Mouse (Mus musculus) heart, embryonic 16.5 days (tissue): ENCODE data around the gene Tnpo2. TPM values are rescaled to one million over a fixed set of nuclear protein-coding genes. Genes with fewer than 3 reads are reported as not detected.
A peak's percentile ranks its signal among the peaks of the same experiment; 100 is the strongest.

Experiments used
- ATAC-seq: fragments of 200-750 bp; cut with Nextera tagmentation; replicated peaks from 2 replicates; pipeline ENCODE4 v1.8.0; 2017; ENCODE audit warnings: moderate number of reproducible peaks; ENCODE audit not compliant: insufficient read depth, low FRiP score; ENCODE audit errors: extremely low read depth
- H3K27ac ChIP-seq: fragments of 300-500 bp; sonication (generic); 2 replicates; pipeline ENCODE4 v1.5.1; 2014; ENCODE audit warnings: mild to moderate bottlenecking, low read length, control low read depth, moderate library complexity
- H3K27me3 ChIP-seq: fragments of 300-500 bp; sonication (generic); 2 replicates; pipeline ENCODE4 v1.6.1; 2014; ENCODE audit warnings: low read length, mixed read lengths; ENCODE audit not compliant: control insufficient read depth, insufficient read depth
- H3K36me3 ChIP-seq: fragments of 300-500 bp; sonication (generic); 2 replicates; pipeline ENCODE4 v1.6.1; 2014; ENCODE audit not compliant: control insufficient read depth, insufficient read depth
- H3K4me1 ChIP-seq: fragments of 300-500 bp; sonication (generic); 2 replicates; pipeline ENCODE4 v1.6.1; 2014; ENCODE audit warnings: low read length, mixed read lengths; ENCODE audit not compliant: control insufficient read depth, insufficient read depth
- H3K4me2 ChIP-seq: fragments of 300-500 bp; sonication (generic); 2 replicates; pipeline ENCODE4 v1.6.1; 2014; ENCODE audit warnings: low read depth, mild to moderate bottlenecking, control low read depth, low read length
- H3K4me3 ChIP-seq: fragments of 300-500 bp; sonication (generic); 2 replicates; pipeline ENCODE4 v1.5.1; 2014; ENCODE audit warnings: mild to moderate bottlenecking, control low read depth, low read length
- H3K9ac ChIP-seq: fragments of 300-500 bp; sonication (generic); 2 replicates; pipeline ENCODE4 v1.6.1; 2014; ENCODE audit warnings: low read length, control low read depth
- H3K9me3 ChIP-seq: fragments of 300-500 bp; sonication (generic); replicated peaks from 2 replicates; pipeline ENCODE4 v1.6.1; 2016; ENCODE audit warnings: low read length; ENCODE audit not compliant: control insufficient read depth
- WGBS: fragments of 180-500 bp; shearing (Covaris S2); extraction: QIAGEN DNeasy Blood & Tissue Kit; methylation state at CpG from one replicate; pipeline ENCODE4 v1.1.7; 2014; 5-methylcytosine and 5-hydroxymethylcytosine counted together
- microRNA-seq: library from miRNA; unstranded; fragments of <30 nt; microRNA quantifications from one replicate; pipeline ENCODE4, GENCODE M21; 2017
- polyA plus RNA-seq: library from polyadenylated mRNA; unstranded; fragments of >200 nt; fragmentation: Nextera tagmentation; extraction: Ambion mirVana; gene quantifications from 2 replicates; pipeline ENCODE4 v1.2.1, GENCODE M21; 2015

The Tnpo2 gene
- polyA plus RNA-seq, 1 experiment from 2014 or later, result 18.8 TPM

DNA sequence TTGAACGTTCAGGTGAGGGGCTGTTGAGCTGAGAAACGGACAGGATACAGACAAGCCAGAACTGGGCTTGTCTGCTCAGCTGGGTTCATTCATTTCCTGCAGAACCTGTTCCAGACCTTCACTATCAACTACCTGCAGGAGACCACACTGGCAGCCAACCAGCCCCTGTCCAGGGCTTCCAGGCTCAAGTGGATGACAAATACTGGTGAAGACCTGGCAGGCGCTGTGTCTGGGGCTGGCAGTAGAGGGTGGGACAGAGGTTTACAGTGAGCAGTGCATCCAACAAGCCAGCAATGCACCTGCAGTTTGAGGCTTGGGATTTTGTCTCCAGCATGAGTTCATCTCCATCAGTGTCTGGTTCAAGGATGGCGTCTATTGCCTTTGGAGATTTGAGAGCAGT lies 60.1 kb downstream of the Tnpo2 start:
- Histone ChIP-seq H3K9me3 (peaks cover 3% of the 10 kb centered on the region), H3K9ac (no peak overlapping the region), H3K27ac (no peak overlapping the region), H3K36me3 (peaks cover 26% of the 10 kb centered on the region), H3K27me3 (no peaks in the 10 kb centered on the region), H3K4me1 (no peaks in the 10 kb centered on the region), H3K4me2 (no peak overlapping the region), H3K4me3 (no peak overlapping the region)
- 80% methylated on average over 4 of the region's 4 CpGs for WGBS
- peak; percentile 23; the same call in 1 of the 2 replicates for ATAC-seq

DNA sequence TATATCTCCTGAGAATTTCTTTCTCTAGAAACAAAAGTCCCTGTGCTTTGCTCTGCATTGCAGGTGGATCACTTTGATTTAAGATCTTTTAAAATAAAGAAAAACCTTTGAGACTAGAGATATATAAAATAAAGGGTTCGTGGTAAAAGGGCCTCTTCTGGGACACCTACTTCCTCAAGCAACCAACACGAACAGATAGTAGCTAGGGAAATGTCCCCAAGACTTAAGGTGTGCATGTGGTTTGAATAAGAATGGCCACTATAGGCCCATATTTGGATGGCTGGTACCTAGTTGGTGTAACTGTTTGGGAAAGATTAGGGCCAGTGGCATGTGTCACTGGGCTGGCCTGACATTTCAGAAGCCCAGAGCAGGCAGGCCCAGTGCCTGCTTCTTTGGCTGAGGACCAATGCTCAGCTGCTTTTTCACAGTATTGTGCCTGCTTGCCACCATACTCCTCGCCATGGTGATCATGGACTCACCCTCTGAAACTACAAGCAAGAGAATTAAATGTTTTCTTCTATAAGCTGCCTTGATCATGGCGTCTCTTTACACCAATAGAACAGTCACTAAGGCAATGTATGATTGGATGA lies 63.5 kb downstream of the Tnpo2 start:
- Histone ChIP-seq H3K9ac (no peak overlapping the region), H3K9me3 (peaks cover 4% of the 10 kb centered on the region), H3K27me3 (no peaks in the 10 kb centered on the region), H3K4me3 (no peak overlapping the region), H3K27ac (no peak overlapping the region), H3K4me2 (no peak overlapping the region), H3K4me1 (no peaks in the 10 kb centered on the region), H3K36me3 (peaks cover 26% of the 10 kb centered on the region)
- WGBS, result 78% methylated on average over 4 of the region's 4 CpGs
- ATAC-seq, result no peak

Small RNAs within 50 kb of the gene (microRNA-seq; reads per million reads assigned to microRNA genes)
- gene Mir7070, result 0.79 reads per million

Other genes with a start within 250 kb of the Tnpo2 start
- 12.7 and 15.9 TPM in 2 replicates for gene Nfix, start 236.6 kb upstream of the Tnpo2 start, polyA plus RNA-seq
- 6.6 and 6.8 TPM in 2 replicates for gene Dand5, start 214.1 kb upstream of the Tnpo2 start, polyA plus RNA-seq
- gene Gadd45gip1, start 205.4 kb upstream of the Tnpo2 start, polyA plus RNA-seq, result 47.7 and 48.3 TPM in 2 replicates
- 128 and 131 TPM in 2 replicates for gene Rad23a, start 196.2 kb upstream of the Tnpo2 start, polyA plus RNA-seq
- gene Calr, start 190.0 kb upstream of the Tnpo2 start, polyA plus RNA-seq, result 630 and 641 TPM in 2 replicates
- 63.2 and 64.4 TPM in 2 replicates for gene Farsa, start 179.9 kb upstream of the Tnpo2 start, polyA plus RNA-seq
- 26.2 and 35.4 TPM in 2 replicates for gene Syce2, start 164.8 kb upstream of the Tnpo2 start, polyA plus RNA-seq
- 43.1 and 46.0 TPM in 2 replicates for gene Gcdh, start 143.0 kb upstream of the Tnpo2 start, polyA plus RNA-seq
- 1.3 and 1.4 TPM in 2 replicates for gene Klf1, start 135.0 kb upstream of the Tnpo2 start, polyA plus RNA-seq
- 5.2 and 6.3 TPM in 2 replicates for gene Dnase2a, start 128.4 kb upstream of the Tnpo2 start, polyA plus RNA-seq
- 0.09 and 0.14 TPM in 2 replicates for gene Mast1, start 99.6 kb upstream of the Tnpo2 start, polyA plus RNA-seq
- 0.24 and 0.38 TPM in 2 replicates for gene Rtbdn, start 89.9 kb upstream of the Tnpo2 start, polyA plus RNA-seq
- gene Gm49661, start 67.5 kb upstream of the Tnpo2 start, polyA plus RNA-seq, result not detected in 2 replicates
- gene Prdx2, start 67.3 kb upstream of the Tnpo2 start, polyA plus RNA-seq, result 591 and 662 TPM in 2 replicates
- 80.2 and 82.7 TPM in 2 replicates for gene Rnaseh2a, start 67.1 kb upstream of the Tnpo2 start, polyA plus RNA-seq
- gene Junb, start 58.2 kb upstream of the Tnpo2 start, polyA plus RNA-seq, result 11.7 and 15.3 TPM in 2 replicates
- 8.9 and 9.1 TPM in 2 replicates for gene Hook2, start 46.3 kb upstream of the Tnpo2 start, polyA plus RNA-seq
- gene Best2, start 22.4 kb upstream of the Tnpo2 start, polyA plus RNA-seq, result not detected in 2 replicates
- gene Asna1, start 11.6 kb upstream of the Tnpo2 start, polyA plus RNA-seq, result 111 and 112 TPM in 2 replicates
- gene Trir, start 10.1 kb upstream of the Tnpo2 start, polyA plus RNA-seq, result 61.9 and 76.5 TPM in 2 replicates
- gene Fbxw9, start 23.1 kb downstream of the Tnpo2 start, polyA plus RNA-seq, result 19.5 and 20.6 TPM in 2 replicates
- not detected in 2 replicates for gene Gm5741, start 31.1 kb downstream of the Tnpo2 start, polyA plus RNA-seq
- gene Dhps, start 34.8 kb downstream of the Tnpo2 start, polyA plus RNA-seq, result 48.5 and 51.5 TPM in 2 replicates
- 115 TPM in 2 replicates for gene Wdr83os, start 43.8 kb downstream of the Tnpo2 start, polyA plus RNA-seq
- gene Wdr83, start 44.4 kb downstream of the Tnpo2 start, polyA plus RNA-seq, result 46.6 and 47.0 TPM in 2 replicates
- 33.9 and 39.3 TPM in 2 replicates for gene Man2b1, start 46.4 kb downstream of the Tnpo2 start, polyA plus RNA-seq
- gene Zfp791, start 86.2 kb downstream of the Tnpo2 start, polyA plus RNA-seq, result 1.1 and 1.5 TPM in 2 replicates
- not detected in 2 replicates for gene Cks1brt, start 115.0 kb downstream of the Tnpo2 start, polyA plus RNA-seq
- not detected in 2 replicates for gene Olfr371, start 189.1 kb downstream of the Tnpo2 start, polyA plus RNA-seq